Mouse (Mus musculus) hindbrain, embryonic 14.5 days (tissue): ENCODE data around the gene Lcmt1. TPM values are rescaled to one million over a fixed set of nuclear protein-coding genes. Genes with fewer than 3 reads are reported as not detected.
A peak's percentile ranks its signal among the peaks of the same experiment; 100 is the strongest.

Source experiments
- ATAC-seq: fragments of 200-750 bp; cut with Nextera tagmentation; 2 replicates; pipeline ENCODE4 v1.8.0; 2017; ENCODE audit warnings: moderate number of reproducible peaks, mild to moderate bottlenecking, moderate TSS enrichment, moderate library complexity; ENCODE audit not compliant: low FRiP score
- DNase-seq: peaks from one replicate; pipeline ENCODE4 v3.0.0-alpha.2; 2015; ENCODE audit warnings: low spot score
- H3K27ac ChIP-seq: fragments of 300-500 bp; sonication (generic); 2 replicates; pipeline ENCODE4 v1.5.1; 2014; ENCODE audit warnings: mild to moderate bottlenecking, moderate library complexity
- H3K27me3 ChIP-seq: fragments of 300-500 bp; sonication (generic); 2 replicates; pipeline ENCODE4 v1.6.1; 2014; ENCODE audit warnings: mild to moderate bottlenecking, low read length, mixed read lengths; ENCODE audit not compliant: control insufficient read depth, insufficient read depth
- H3K36me3 ChIP-seq: fragments of 300-500 bp; sonication (generic); replicated peaks from 2 replicates; pipeline ENCODE4 v1.6.1; 2014; ENCODE audit not compliant: control insufficient read depth, insufficient read depth
- H3K4me1 ChIP-seq: fragments of 300-500 bp; sonication (generic); replicated peaks from 2 replicates; pipeline ENCODE4 v1.6.1; 2014; ENCODE audit warnings: antibody characterized with exemption, low read length, mixed read lengths; ENCODE audit not compliant: control insufficient read depth, insufficient read depth
- H3K4me2 ChIP-seq: fragments of 300-500 bp; sonication (generic); replicated peaks from 2 replicates; pipeline ENCODE4 v1.6.1; 2014; ENCODE audit warnings: mild to moderate bottlenecking, moderate library complexity
- H3K4me3 ChIP-seq: fragments of 300-500 bp; sonication (generic); replicated peaks from 2 replicates; pipeline ENCODE4 v1.5.1; 2014; ENCODE audit warnings: mild to moderate bottlenecking, low read length
- H3K9ac ChIP-seq: fragments of 300-500 bp; sonication (generic); 2 replicates; pipeline ENCODE4 v1.6.1; 2014
- H3K9me3 ChIP-seq: fragments of 300-500 bp; sonication (generic); 2 replicates; pipeline ENCODE4 v1.6.1; 2016; ENCODE audit warnings: low read length; ENCODE audit not compliant: control insufficient read depth
- WGBS: fragments of 180-500 bp; shearing (Covaris S2); extraction: QIAGEN DNeasy Blood & Tissue Kit; methylation state at CpG from one replicate; pipeline ENCODE4 v1.1.7; 2014; 5-methylcytosine and 5-hydroxymethylcytosine counted together
- polyA plus RNA-seq: library from polyadenylated mRNA; unstranded; fragments of >200 nt; fragmentation: Nextera tagmentation; extraction: Ambion mirVana; gene quantifications from 2 replicates; pipeline ENCODE4 v1.2.1, GENCODE M21; 2014

Lcmt1 gene
- polyA plus RNA-seq, 1 experiment from 2014 or later: 106 TPM

DNA sequence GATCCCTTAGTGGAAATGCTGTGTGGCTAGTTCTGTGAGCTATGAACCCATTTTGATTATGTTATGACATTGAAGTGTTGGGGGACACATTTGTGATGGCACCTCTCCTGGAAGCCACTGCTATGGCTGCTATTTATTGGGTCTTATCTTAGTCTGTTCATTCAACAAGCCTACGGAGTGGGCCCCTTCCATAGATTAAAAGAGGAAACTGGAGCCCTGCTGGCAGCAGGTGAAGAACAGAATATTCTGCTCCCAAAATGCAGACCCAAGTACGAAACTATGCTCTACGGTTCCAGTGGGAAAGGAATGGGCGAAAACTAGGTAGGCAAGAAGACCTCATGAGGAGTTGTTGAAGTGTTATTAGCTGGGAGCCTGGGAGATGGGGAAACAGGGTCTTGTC is 88.7 kb downstream of the Lcmt1 start:
- H3K36me3 ChIP-seq: no peaks in the 10 kb centered on the region
- no peak for DNase-seq
- ATAC-seq: no peak
- H3K9me3 ChIP-seq: no peaks in the 10 kb centered on the region
- no peak overlapping the region for H3K27ac ChIP-seq
- no peak overlapping the region for H3K9ac ChIP-seq
- no peaks in the 10 kb centered on the region for H3K4me1 ChIP-seq
- no peaks in the 10 kb centered on the region for H3K27me3 ChIP-seq
- H3K4me2 ChIP-seq: no peak overlapping the region
- H3K4me3 ChIP-seq: no peak overlapping the region
- 90% methylated on average over 4 of the region's 4 CpGs for WGBS

DNA sequence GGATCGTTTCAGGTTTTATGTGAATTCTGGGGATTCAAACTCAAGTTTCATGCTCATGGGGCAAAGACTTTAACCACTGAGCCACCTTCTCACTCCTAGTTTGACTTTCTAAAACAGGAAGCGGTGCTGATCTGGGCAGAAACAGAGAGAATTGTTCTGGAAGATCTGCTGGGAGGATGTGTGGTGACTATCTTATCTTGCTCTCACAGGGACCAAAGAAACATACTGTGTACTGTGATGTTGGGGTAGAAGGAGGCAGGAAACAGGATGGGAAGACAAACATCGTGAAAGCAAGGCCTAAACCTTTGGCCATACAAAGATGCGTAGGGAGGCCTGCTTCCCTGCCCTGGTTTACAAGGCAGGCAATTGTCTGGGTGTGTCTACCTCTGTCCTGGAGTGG is 89.7 kb downstream of the Lcmt1 start:
- no peak for DNase-seq
- Histone ChIP-seq H3K9ac (no peak overlapping the region), H3K27ac (no peak overlapping the region), H3K4me3 (no peak overlapping the region), H3K36me3 (no peaks in the 10 kb centered on the region), H3K4me1 (no peaks in the 10 kb centered on the region), H3K4me2 (no peak overlapping the region), H3K9me3 (no peaks in the 10 kb centered on the region), H3K27me3 (no peaks in the 10 kb centered on the region)
- ATAC-seq: no peak
- WGBS: 91% methylated on average over 4 of the region's 4 CpGs

DNA sequence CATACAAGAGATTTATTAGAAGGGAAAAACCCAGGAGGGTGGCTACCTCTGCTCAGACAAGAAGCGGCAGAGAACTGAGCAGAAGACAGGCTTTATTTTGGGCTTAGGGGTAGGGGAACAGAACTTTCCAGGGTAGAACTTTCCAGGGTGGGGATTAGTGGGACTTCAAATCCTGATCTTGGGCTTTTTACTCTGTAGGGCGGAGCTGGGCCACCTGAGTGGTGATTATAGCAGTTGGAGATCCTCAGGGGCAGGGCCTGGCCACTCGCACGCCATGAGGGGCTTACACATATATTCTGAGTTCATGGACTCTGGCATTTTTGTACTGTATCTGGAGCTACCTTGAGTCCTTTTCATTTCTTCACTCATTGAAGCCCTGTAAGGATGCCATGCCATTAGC is 91.7 kb downstream of the Lcmt1 start:
- no peaks in the 10 kb centered on the region for H3K36me3 ChIP-seq
- ATAC-seq (no peak), DNase-seq (no peak)
- no peak overlapping the region for H3K9ac ChIP-seq
- no peak overlapping the region for H3K4me2 ChIP-seq
- no peak overlapping the region for H3K27ac ChIP-seq
- 86% methylated on average over 4 of the region's 4 CpGs for WGBS
- no peaks in the 10 kb centered on the region for H3K27me3 ChIP-seq
- no peaks in the 10 kb centered on the region for H3K9me3 ChIP-seq
- no peaks in the 10 kb centered on the region for H3K4me1 ChIP-seq
- H3K4me3 ChIP-seq: no peak overlapping the region

DNA sequence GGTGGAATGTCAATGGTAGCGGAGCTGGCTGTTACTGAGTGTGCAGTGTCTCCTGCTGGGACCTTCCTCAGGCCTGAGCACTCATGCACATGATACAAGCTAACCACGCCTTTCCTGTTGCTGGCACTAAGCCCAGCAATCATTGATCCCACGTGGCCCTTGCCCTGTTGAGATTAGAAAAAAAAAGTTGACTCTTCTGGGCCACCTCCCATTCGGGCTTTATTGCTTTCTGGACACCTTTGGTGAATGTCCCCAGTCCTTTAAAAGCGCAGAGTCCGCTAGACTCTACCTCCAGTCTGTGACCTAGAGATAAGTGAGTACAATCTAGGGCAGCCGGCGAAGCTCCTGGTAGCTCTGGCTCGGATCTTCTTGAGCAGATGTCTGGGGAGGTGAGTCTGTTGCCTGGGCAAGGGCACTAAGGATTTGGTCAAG is 92.5 kb downstream of the Lcmt1 start, which contains the start of gene Aqp8:
Gene Aqp8 (plus strand): TSS at position 222 of the 432 bp plus-strand sequence.
- no peak within 1 kb of the TSS for H3K4me3 ChIP-seq
- H3K27ac ChIP-seq: no peak within 1 kb of the TSS
- 76% methylated on average over 9 of the region's 9 CpGs for WGBS
- no peak for DNase-seq
- no peaks in the 10 kb centered on the region for H3K4me1 ChIP-seq
- H3K9ac ChIP-seq: no peak within 1 kb of the TSS
- ATAC-seq: no peak
- no peaks in the 10 kb centered on the region for H3K27me3 ChIP-seq
- H3K9me3 ChIP-seq: no peaks in the 10 kb centered on the region
- H3K36me3 ChIP-seq: no peaks in the 10 kb centered on the region
- no peak within 1 kb of the TSS for H3K4me2 ChIP-seq

DNA sequence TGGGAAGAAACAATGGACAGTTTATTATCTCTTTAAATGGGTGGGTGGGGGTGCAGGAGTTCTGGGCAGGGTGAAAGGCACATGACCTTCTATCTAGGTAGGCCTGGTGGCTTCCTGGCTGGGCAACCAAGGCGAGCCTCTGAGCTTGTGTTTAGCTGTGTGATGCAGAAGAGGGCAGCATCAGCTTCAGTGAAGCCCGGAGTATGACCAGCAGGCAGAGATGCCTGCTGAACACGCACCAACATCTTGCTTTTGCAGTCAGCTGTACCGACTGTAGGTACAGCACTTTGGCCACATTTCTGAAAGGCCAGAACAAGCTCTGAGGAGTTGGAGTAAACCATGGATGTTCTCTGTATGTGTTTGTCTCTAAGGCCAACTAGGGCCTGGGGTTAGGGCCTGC is 94.0 kb downstream of the Lcmt1 start:
- no peak overlapping the region for H3K27ac ChIP-seq
- H3K4me3 ChIP-seq: no peak overlapping the region
- WGBS: 89% methylated on average over 4 of the region's 4 CpGs
- no peaks in the 10 kb centered on the region for H3K4me1 ChIP-seq
- H3K4me2 ChIP-seq: no peak overlapping the region
- H3K9ac ChIP-seq: no peak overlapping the region
- DNase-seq (no peak), ATAC-seq (no peak)
- H3K27me3 ChIP-seq: no peaks in the 10 kb centered on the region
- no peaks in the 10 kb centered on the region for H3K9me3 ChIP-seq
- no peaks in the 10 kb centered on the region for H3K36me3 ChIP-seq

DNA sequence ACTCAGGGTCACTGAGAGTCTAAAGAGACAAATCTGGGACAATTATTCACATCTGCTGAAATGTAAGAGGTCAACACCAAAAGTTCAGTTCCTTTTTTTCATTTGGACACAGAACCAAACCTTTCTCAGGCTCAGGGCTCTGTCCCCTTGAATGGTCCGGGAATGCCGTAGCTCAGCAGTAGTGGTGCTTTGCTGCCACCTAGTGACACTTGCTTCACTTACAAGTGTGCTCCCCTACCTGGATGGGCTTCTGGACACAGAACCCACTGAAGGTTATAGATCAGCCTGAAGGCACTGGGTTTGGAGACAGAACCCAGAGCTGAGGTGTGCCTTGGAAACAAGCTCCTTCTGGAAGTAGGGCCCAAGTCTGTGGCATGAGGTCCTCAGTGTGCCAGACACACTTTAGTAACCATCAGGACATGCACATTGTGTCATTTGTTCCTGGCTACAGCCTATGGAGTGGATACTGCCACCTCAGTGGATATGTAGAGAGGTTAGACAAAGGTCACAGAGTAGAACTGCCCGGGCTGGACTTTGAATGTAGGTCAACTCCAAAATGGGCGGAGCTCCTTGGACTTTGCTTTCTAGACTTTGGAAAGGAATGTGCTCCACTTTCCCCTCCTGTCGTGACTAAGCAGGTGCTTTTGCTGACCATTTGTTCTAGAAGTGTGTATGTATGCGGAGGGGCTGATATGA is 96.3 kb downstream of the Lcmt1 start:
- Histone ChIP-seq H3K9me3 (no peaks in the 10 kb centered on the region), H3K36me3 (no peaks in the 10 kb centered on the region), H3K4me3 (no peak overlapping the region), H3K9ac (no peak overlapping the region), H3K4me2 (no peak overlapping the region), H3K4me1 (no peaks in the 10 kb centered on the region), H3K27me3 (no peaks in the 10 kb centered on the region), H3K27ac (no peak overlapping the region)
- ATAC-seq: peak; percentile 73; the same call in 1 of the 2 replicates
- 38% methylated on average over 6 of the region's 6 CpGs for WGBS
- peak; percentile 94 for DNase-seq

DNA sequence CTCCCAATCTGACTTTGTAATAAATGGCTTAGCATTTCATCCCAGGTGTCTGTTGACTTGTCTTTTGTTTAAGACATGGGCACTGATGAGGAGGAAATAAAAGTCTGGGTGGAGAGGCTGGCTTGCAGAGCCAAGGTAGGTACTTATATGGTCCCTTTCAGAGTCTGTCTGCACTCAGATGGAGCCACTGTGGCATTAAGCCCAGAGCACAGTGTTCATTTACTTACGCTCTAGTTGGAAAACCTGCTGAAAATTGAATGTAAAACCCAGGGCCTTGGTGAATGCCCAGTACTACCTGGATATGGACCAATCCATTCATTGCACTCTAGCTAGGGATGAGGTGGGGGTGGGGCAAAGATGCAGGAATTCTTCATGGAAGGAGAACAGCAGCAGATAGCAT is 98.4 kb downstream of the Lcmt1 start:
- Histone ChIP-seq H3K4me3 (no peak overlapping the region), H3K9me3 (0 out of 2 replicates have a peak, but pooled peaks cover 10% of the 10 kb centered on the region), H3K27ac (no peak overlapping the region), H3K27me3 (no peaks in the 10 kb centered on the region), H3K36me3 (no peaks in the 10 kb centered on the region), H3K4me2 (no peak overlapping the region), H3K4me1 (no peaks in the 10 kb centered on the region), H3K9ac (no peak overlapping the region)
- ATAC-seq (no peak), DNase-seq (no peak)
- 88% methylated on average over 1 of the region's 1 CpGs for WGBS

Other genes with a start within 250 kb of the Lcmt1 start
- gene Tnrc6a, start 245.9 kb upstream of the Lcmt1 start, polyA plus RNA-seq: 37.3 and 52.0 TPM in 2 replicates
- not detected in 2 replicates for gene Slc5a11, start 155.0 kb upstream of the Lcmt1 start, polyA plus RNA-seq
- 11.4 and 11.7 TPM in 2 replicates for gene Arhgap17, start 131 bp downstream of the Lcmt1 start, polyA plus RNA-seq
- gene Aqp8, start 92.5 kb downstream of the Lcmt1 start, polyA plus RNA-seq: 0.14 TPM in 1 of 2 replicates, not detected in the other
- 15.4 and 16.9 TPM in 2 replicates for gene Zkscan2, start 130.7 kb downstream of the Lcmt1 start, polyA plus RNA-seq